Mouse (Mus musculus) midbrain, postnatal 0 days (tissue): ENCODE results near the gene Zfp981. TPM values are rescaled to one million over a fixed set of nuclear protein-coding genes. Genes with fewer than 3 reads are reported as not detected.
A peak's percentile ranks its signal among the peaks of the same experiment; 100 is the strongest.
"Not testable (repeated sequence)": the region's sequence is repeated elsewhere in the genome, so short reads cannot be mapped to it uniquely, and the experiment has no call there.

Source experiments
- ATAC-seq: fragments of 200-750 bp; cut with Nextera tagmentation; 2 replicates; pipeline ENCODE4 v1.8.0; 2017; ENCODE audit warnings: moderate number of reproducible peaks, mild to moderate bottlenecking, moderate TSS enrichment, moderate library complexity; ENCODE audit not compliant: low FRiP score
- DNase-seq: peaks from one replicate; pipeline ENCODE4 v3.0.0-alpha.2; 2015; ENCODE audit warnings: low spot score
- H3K27ac ChIP-seq: fragments of 300-500 bp; sonication (generic); 2 replicates; pipeline ENCODE4 v1.5.1; 2014; ENCODE audit warnings: low read depth, mild to moderate bottlenecking, low read length, mixed read lengths
- H3K27me3 ChIP-seq: fragments of 300-500 bp; sonication (generic); 2 replicates; pipeline ENCODE4 v1.6.1; 2014; ENCODE audit warnings: low read length, control low read depth, mixed read lengths; ENCODE audit not compliant: insufficient read depth
- H3K36me3 ChIP-seq: fragments of 300-500 bp; sonication (generic); 2 replicates; pipeline ENCODE4 v1.6.1; 2014; ENCODE audit warnings: low read length, control low read depth, mixed read lengths; ENCODE audit not compliant: insufficient read depth
- H3K4me1 ChIP-seq: fragments of 300-500 bp; sonication (generic); 2 replicates; pipeline ENCODE4 v1.6.1; 2014; ENCODE audit warnings: mild to moderate bottlenecking, control low read depth, antibody characterized with exemption, low read length, mixed read lengths; ENCODE audit not compliant: insufficient read depth
- H3K4me2 ChIP-seq: fragments of 300-500 bp; sonication (generic); 2 replicates; pipeline ENCODE4 v1.6.1; 2014; ENCODE audit warnings: low read depth, mild to moderate bottlenecking, low read length, mixed read lengths; ENCODE audit not compliant: poor library complexity, severe bottlenecking
- H3K4me3 ChIP-seq: fragments of 300-500 bp; sonication (generic); 2 replicates; pipeline ENCODE4 v1.5.1; 2014; ENCODE audit warnings: low read depth, mild to moderate bottlenecking, low read length, moderate library complexity
- H3K9ac ChIP-seq: fragments of 300-500 bp; sonication (generic); replicated peaks from 2 replicates; pipeline ENCODE4 v1.6.1; 2014; ENCODE audit warnings: mild to moderate bottlenecking, low read length, moderate library complexity, mixed read lengths; ENCODE audit not compliant: poor library complexity, severe bottlenecking
- H3K9me3 ChIP-seq: fragments of 300-500 bp; sonication (generic); 2 replicates; pipeline ENCODE4 v1.6.1; 2016; ENCODE audit warnings: low read length, control low read depth
- CTCF ChIP-seq: IDR thresholded peaks from 2 replicates; pipeline ENCODE4 v1.5.1; 2016; ENCODE audit warnings: antibody characterized with exemption, mild to moderate bottlenecking
- WGBS: fragments of 180-500 bp; shearing (Covaris S2); extraction: QIAGEN DNeasy Blood & Tissue Kit; methylation state at CpG from one replicate; pipeline ENCODE4 v1.1.7; 2014; 5-methylcytosine and 5-hydroxymethylcytosine counted together
- polyA plus RNA-seq: library from polyadenylated mRNA; unstranded; fragments of >200 nt; fragmentation: Nextera tagmentation; extraction: Ambion mirVana; gene quantifications from 2 replicates; pipeline ENCODE4 v1.2.1, GENCODE M21; 2015
- total RNA-seq: library from RNA; depleted of rRNA; stranded (reverse); fragments of >200 nt; gene quantifications from 2 replicates; pipeline ENCODE4 v1.2.3, GENCODE M21; 2014; rRNA removed

Gene Zfp981
- total and polyA plus RNA-seq, 2 experiments from 2014 or later, result 0.10 to 0.11 TPM

GRCm38 (mm10) chr4:146516474-146516873 lies 14.6 kb downstream of the Zfp981 start:
- no peaks in the 10 kb centered on the region for H3K27me3 ChIP-seq
- H3K9me3 ChIP-seq, result peaks cover 61% of the 10 kb centered on the region
- no peaks in the 10 kb centered on the region for H3K36me3 ChIP-seq
- no peak overlapping the region for H3K9ac ChIP-seq
- ATAC-seq (no peak), DNase-seq (no peak)
- H3K4me2 ChIP-seq, result no peak overlapping the region
- H3K4me1 ChIP-seq, result no peaks in the 10 kb centered on the region
- WGBS, result 63% methylated on average over 1 of the region's 1 CpGs
- no peak overlapping the region for H3K27ac ChIP-seq
- no peak overlapping the region for H3K4me3 ChIP-seq
- TF ChIP-seq CTCF, result no peak

DNA sequence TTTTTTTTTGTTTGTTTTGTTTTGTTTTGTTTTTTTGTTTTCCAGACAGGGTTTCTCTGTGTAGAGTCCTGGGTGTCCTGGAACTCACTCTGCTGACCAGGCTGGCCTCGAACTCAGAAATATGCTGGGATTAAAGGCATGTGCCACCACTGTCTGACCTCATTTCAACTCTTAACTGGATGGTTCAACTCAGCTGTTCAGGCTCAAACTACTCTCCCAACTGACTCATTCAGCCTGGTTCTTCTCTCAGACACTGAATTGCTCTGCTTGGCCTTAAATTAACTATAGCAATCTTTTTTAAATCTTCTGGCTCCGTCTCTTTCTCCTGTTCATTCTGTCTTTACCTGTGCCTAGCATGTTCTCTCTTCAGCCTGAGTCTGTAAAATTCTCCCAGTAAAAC lies 15.3 kb downstream of the Zfp981 start:
- not testable (repeated sequence) for H3K9ac ChIP-seq, H3K27ac ChIP-seq, H3K4me1 ChIP-seq, ATAC-seq, H3K4me3 ChIP-seq, H3K36me3 ChIP-seq, H3K4me2 ChIP-seq, DNase-seq, H3K27me3 ChIP-seq
- peaks cover 62% of the 10 kb centered on the region for H3K9me3 ChIP-seq
- WGBS, result 62% methylated on average over 2 of the region's 2 CpGs

- no peaks in the 10 kb centered on the region for H3K4me1 ChIP-seq
- H3K4me3 ChIP-seq, result no peak overlapping the region
- no peak overlapping the region for H3K4me2 ChIP-seq
- H3K27ac ChIP-seq, result no peak overlapping the region
- no peaks in the 10 kb centered on the region for H3K27me3 ChIP-seq
- H3K36me3 ChIP-seq, result no peaks in the 10 kb centered on the region
- TF ChIP-seq CTCF, result no peak
- 85% methylated on average over 2 of the region's 2 CpGs for WGBS
- ATAC-seq, result no peak
- peaks cover 76% of the 10 kb centered on the region for H3K9me3 ChIP-seq
- H3K9ac ChIP-seq, result no peak overlapping the region
- no peak for DNase-seq
Observed at GRCm38 (mm10) chr4:146520723-146521122, 18.9 kb downstream of the Zfp981 start.

GRCm38 (mm10) chr4:146534574-146534973 lies 32.7 kb downstream of the Zfp981 start:
- H3K27ac ChIP-seq, result no peak overlapping the region
- H3K4me2 ChIP-seq, result no peak overlapping the region
- 85% methylated on average over 4 of the region's 4 CpGs for WGBS
- no peak overlapping the region for H3K4me3 ChIP-seq
- H3K9me3 ChIP-seq, result peaks cover 53% of the 10 kb centered on the region
- peak; percentile 41; the same call in 1 of the 2 replicates for ATAC-seq
- no peaks in the 10 kb centered on the region for H3K4me1 ChIP-seq
- no peaks in the 10 kb centered on the region for H3K36me3 ChIP-seq
- no peak overlapping the region for H3K9ac ChIP-seq
- no peak for DNase-seq
- no peak for TF ChIP-seq CTCF
- no peaks in the 10 kb centered on the region for H3K27me3 ChIP-seq

- ATAC-seq, result 0 out of 2 replicates have a peak, but pooled peaks have one; percentile 20
- H3K4me3 ChIP-seq, result no peak overlapping the region
- no peaks in the 10 kb centered on the region for H3K4me1 ChIP-seq
- no peaks in the 10 kb centered on the region for H3K36me3 ChIP-seq
- H3K9me3 ChIP-seq, result peaks cover 47% of the 10 kb centered on the region
- H3K9ac ChIP-seq, result no peak overlapping the region
- no peak overlapping the region for H3K4me2 ChIP-seq
- no peak for DNase-seq
- H3K27ac ChIP-seq, result no peak overlapping the region
- no peaks in the 10 kb centered on the region for H3K27me3 ChIP-seq
- TF ChIP-seq CTCF, result no peak
Observed at GRCm38 (mm10) chr4:146535883-146536282, 34.1 kb downstream of the Zfp981 start.

DNA sequence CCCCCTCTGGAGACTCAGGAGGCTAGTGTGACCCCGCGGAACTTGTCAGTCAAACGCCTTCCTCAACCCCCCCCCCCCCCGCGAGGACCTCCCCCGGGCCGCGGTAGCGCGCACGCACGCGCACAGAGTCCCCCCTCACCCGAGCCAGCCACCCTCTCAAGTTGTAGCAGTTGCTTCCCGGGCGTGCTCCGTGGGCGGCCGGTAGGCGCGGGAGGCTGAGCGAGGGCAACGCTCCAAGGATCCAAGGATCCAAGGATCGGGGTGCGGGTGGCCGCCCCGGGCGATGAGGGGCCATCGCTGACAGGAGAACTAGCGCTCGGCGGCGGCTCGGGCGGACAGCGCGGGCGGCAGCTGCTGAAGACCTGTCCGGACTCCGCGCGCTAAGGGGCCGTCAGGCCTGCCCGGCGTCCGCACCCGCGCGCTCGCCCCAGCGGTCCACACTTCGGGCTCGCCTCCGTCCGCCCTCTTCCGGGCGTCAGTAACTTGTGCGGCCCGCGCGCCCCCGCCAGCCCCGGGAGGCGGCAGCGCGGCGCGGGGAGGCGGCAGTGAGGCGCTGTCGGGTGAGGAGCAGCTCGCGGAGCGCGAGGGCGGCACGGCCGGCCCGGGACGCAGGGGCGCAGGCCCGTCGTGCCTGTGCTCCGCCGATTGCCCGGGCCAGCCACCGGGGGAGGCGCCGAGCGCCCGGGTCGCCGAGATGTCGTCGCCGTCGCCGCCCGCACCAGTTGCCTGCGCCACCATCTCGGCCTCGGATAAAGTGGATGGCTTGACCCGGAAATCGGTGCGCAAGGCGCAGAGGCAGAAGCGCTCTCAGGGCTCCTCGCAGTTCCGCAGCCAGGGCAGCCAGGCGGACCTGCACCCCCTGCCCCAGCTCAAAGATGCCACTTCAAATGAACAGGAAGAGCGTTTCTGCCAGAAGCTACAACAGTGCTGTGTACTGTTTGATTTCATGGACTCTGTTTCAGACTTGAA lies 78.4 kb downstream of the Zfp981 start:
- whole genome bisulfite sequencing, result 7% methylated on average over 3 of the region's 111 CpGs
- not testable (repeated sequence) for H3K27ac ChIP-seq, H3K4me1 ChIP-seq, H3K27me3 ChIP-seq, H3K4me2 ChIP-seq, H3K4me3 ChIP-seq, DNase-seq, H3K36me3 ChIP-seq, H3K9me3 ChIP-seq, H3K9ac ChIP-seq
- peak; percentile 82 for ATAC-seq

Other genes with a start within 250 kb of the Zfp981 start
- gene Zfp992, start 53.0 kb upstream of the Zfp981 start, total RNA-seq, result 2.8 and 5.2 TPM in 2 replicates
- 0.73 and 1.3 TPM in 2 replicates for gene Zfp992, start 53.0 kb upstream of the Zfp981 start, polyA plus RNA-seq
- gene Zfp993, start 108.9 kb downstream of the Zfp981 start, total RNA-seq, result 3.8 and 39.3 TPM in 2 replicates
- 1.2 and 1.3 TPM in 2 replicates for gene Zfp993, start 108.9 kb downstream of the Zfp981 start, polyA plus RNA-seq